Mouse (Mus musculus): Measurements from ENCODE around the gene Dgkd. TPM values are rescaled to one million over a fixed set of nuclear protein-coding genes. Genes with fewer than 3 reads are reported as not detected.

Dgkd gene
- total RNA-seq, 4 experiments from 2014 or later: 102 to 113 (median 110) TPM

DNA sequence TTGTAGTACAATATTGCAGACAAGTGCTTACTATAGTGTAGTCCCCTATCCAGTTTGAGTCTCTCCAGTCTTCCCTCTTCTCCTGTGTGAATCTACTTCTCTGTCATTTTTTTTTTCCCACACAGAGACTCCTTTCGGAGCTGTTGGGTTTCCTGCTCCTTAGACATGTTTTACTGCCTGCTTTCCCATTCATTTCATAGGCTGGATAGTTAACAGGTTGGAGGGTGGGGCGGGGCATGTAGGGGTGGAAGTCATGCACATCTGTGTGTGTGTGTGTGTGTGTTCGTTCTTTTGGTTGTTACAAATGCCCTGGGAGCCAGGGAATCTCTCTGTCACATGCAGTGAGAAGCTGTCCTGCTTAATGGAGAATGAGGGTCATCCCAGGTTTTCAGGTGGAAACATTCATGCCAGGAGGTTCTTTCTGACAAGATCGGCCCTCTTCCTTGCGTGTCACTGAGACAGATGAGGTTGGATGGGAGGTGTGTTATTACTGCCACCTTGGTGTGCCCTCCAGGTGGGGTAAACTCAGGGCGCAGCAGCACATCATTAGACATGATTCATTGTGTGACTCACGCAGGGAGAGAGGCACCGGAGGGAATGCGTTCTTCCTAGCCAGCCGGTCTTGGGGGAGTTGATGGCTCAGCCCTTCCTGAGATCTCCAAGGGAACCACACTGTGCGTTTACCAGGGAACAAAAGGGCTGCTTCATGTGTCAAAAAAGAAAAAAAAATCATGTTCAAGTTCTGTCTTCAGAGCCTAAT, 4.7 kb upstream of the Dgkd start:
- peak in 1 of 2 experiments; percentile 39 for DNase-seq (ENCODE audit: low spot score in 2 of 2)

DNA sequence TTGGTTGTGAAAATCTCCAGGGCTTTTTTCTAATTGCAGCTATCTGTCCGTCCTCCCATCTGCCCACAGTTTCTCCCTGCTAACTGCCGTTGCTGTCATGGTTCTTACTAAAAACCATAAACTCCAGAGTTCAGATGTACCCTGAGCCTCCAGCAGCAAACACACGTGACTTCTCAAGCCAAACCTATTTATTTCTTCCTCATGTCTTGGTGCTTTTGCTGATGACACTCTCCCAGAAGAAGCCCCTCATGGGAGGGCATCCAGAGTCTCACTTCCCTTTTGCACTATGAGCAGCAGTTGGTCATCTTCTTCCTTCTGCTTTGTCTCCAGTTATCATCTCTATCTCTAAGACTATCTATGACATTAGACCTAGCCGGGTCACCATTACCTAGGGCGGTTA, 3.8 kb upstream of the Dgkd start:
- DNase-seq (ENCODE audit: low spot score in 2 of 2): no peak

DNA sequence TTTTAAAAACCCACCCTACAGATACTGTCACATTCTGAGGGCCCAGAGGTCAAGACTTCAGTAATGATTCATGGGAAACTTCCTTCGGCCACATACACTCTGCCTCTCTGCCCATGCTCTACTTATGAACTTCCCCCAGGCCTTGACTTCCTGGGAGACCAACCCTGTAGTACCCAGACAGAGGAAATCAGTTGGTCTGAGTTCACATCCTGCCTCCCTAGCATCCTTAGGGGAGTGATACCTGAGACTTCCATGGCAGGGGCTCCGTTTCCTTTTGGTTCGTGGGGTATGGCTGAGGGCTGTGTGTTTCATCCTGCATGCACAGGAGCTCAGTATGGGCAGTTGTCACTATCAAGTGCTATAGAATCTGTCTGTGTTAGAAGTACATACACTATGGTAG, 1.7 kb upstream of the Dgkd start:
- no peak for DNase-seq (ENCODE audit: low spot score in 2 of 2)

DNA sequence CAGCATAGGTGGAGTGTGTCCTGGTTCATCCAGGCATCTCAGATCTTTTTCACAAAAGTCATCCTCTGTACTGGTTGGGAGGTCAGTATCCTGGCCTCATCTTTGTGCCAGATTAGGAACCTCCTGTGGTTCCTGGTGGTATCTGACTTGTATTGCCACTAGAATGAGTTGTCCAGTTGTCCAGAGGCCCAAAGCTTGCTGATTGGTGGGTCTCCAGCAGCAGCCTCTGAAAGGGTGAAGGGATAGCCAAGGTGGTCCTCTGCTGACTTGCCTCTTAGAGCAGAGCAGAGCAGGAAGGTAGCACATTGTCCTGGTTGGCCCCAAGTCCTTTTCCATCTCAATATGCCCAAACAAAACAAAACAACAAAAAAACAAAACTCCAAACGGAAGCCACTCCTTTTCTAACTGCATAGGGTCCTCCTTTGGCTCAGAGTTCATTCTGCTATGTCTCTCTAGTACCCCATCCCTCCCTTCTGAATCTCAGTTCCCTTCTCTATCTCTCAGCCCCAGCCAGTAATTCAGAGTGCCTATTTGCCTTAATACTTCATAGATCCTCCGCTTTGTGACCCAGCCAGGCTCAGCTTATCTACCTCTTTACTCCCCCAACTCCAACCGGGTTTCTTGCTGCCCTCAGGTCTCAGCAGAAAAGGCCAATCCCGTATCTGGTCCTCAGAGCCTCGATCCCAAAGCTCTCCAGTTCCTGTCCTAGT, 851 bp upstream of the Dgkd start:
- DNase-seq (ENCODE audit: low spot score in 2 of 2): no peak

- no peak for DNase-seq (ENCODE audit: low spot score in 2 of 2)
Observed at GRCm38 (mm10) chr1:87853601-87854361, 694 bp downstream of the Dgkd start.

GRCm38 (mm10) chr1:87854411-87854810, 1.3 kb downstream of the Dgkd start:
- DNase-seq (ENCODE audit: low spot score in 2 of 2): no peak

DNA sequence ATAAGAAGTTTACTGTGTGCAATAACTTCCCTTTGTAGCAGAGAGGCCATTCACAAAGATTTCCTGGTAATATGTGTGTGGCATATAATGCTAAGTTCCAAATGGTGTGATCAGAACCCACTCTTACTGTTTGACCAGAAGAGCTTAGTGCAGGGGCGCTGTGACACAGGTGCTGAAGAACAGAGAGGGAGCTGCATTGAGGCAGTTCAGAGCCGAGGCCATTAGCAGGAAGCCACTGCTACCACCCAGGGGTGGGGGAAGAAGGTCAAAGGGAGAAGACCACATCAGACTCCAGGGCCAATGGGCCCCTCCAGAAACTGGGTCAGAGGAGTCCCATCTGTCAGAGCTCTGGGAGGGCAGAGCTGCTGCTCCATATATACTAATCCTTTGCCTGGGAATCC, 1.8 kb downstream of the Dgkd start:
- no peak for DNase-seq (ENCODE audit: low spot score in 2 of 2)

DNA sequence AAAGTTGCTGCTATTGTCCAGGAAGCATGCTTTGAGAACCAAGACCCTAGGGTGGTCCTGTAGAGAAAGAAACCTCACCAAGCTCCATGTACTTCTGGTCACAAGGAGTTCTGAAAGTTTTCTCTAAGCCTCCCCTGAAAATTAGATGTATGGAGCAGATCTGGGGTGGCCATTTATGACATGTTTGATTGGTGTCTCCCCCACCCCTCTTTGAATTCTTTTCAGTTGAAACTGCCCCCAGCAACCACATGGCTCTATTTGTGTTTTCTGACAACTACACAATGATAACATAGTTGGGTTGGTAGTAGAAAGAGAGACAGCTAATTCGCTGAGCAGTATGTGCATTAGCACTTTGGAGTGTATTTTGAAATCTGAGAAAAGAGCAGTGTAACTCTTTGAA, 2.4 kb downstream of the Dgkd start:
- DNase-seq (ENCODE audit: low spot score in 2 of 2): no peak

DNA sequence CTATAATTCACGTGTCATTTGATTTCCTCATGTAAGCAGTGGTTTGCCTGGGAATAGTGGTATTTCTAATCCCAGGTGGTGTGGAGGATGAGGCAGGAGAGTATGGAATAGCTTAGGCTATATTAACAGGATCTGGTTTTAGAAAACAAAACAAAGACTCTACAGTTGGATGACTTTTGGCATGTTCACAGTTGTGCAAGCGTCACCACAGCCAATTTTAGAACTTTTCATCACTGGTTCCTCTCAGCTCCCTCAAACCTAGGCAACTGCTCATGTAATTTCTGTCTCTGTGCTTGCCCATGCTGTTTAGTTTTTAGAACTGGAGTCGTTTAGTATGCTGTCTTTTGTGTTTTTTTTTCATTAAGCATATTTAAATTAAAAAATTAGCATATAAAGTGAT, 3.7 kb downstream of the Dgkd start:
- DNase-seq (ENCODE audit: low spot score in 2 of 2): no peak

DNA sequence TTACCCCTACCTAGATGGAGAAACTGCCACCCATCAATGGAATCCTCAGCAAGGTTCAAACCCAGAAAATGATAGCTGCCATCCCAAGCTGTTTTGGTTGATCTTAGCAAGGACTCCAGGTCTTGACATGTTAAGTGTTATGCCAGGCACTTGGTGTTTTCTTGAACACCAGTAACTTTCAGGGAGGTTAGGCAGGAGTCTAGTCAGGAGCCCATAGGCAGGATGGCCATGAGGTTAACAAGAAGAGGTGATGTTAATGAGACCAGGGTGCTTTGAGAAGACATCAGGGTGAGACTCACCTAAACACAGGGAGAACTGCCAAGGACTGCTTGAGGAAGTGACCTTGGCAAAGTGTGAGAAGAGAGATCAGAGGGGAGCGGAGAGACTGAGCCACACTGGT, 4.9 kb downstream of the Dgkd start:
- no peak for DNase-seq (ENCODE audit: low spot score in 2 of 2)

DNA sequence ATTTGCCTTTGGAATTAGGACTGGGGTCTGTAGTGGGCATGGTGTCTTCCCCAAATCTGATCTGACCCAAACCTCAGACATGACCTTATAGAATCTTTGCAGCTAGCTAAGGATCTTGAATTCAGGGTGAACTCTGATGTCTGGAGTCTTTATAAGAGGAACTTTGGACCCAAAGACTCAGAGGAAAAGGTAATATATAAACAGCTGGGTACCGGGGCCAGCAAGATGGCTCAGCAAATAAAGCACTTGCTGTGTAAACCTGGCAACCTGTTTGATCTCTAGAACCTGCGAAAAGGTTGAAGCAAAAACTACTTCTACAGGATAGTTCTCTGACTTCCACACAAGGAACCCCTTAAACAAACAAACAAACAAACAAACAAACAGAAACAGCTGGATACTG, 5.4 kb downstream of the Dgkd start:
- no peak for DNase-seq (ENCODE audit: low spot score in 2 of 2)

GRCm38 (mm10) chr1:87863602-87864001, 10.5 kb downstream of the Dgkd start:
- DNase-seq (ENCODE audit: low spot score in 2 of 2): no peak

- DNase-seq (ENCODE audit: low spot score in 2 of 2): no peak
Observed at GRCm38 (mm10) chr1:87864889-87865288, 11.8 kb downstream of the Dgkd start.

- DNase-seq (ENCODE audit: low spot score in 2 of 2): no peak
Observed at GRCm38 (mm10) chr1:87866672-87867071, 13.6 kb downstream of the Dgkd start.

- DNase-seq (ENCODE audit: low spot score in 2 of 2): no peak
Observed at GRCm38 (mm10) chr1:87871546-87871945, 18.5 kb downstream of the Dgkd start.

DNA sequence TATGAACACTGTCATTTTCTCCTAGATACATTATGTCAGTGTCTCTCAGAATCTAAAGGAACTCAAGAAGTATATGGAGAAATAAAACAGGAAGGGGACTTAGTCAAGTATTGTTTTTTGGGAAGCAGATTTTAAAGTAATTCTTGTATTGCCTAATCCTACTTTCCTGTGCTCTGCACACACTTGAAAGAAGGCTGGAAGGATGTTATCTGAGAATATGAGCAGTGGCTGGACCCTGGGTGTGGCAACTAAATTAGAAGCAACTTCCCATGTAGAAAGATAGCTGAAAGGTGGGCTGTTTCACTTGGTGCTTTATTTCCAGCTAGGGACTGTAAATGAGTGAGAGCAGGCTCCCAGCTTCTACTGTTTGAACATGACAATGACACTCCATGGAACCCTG, 20.0 kb downstream of the Dgkd start:
- DNase-seq (ENCODE audit: low spot score in 2 of 2): no peak

- no peak for DNase-seq (ENCODE audit: low spot score in 2 of 2)
Observed at GRCm38 (mm10) chr1:87876065-87876464, 23.0 kb downstream of the Dgkd start.

- no peak for DNase-seq (ENCODE audit: low spot score in 2 of 2)
Observed at GRCm38 (mm10) chr1:87877552-87878283, 24.6 kb downstream of the Dgkd start.

DNA sequence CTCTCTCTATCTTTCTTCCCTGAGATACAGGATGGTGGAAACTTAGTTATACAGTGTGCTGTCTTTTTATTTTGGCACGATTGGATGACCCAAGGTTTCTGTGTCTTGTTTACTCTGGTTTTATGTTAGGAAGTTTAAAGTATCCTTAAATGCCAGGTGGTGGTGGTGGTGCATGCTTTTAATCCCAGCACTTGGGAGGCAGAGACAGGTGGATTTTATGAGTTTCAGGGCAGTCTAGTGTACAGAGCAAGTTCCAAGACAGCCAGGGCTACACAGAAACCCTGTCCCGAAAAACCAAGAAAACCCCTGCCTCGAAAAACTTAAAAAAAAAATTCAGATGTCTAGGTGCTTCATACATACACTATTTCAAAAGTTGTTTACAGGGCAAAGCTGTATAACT, 25.9 kb downstream of the Dgkd start:
- no peak for DNase-seq (ENCODE audit: low spot score in 2 of 2)

DNA sequence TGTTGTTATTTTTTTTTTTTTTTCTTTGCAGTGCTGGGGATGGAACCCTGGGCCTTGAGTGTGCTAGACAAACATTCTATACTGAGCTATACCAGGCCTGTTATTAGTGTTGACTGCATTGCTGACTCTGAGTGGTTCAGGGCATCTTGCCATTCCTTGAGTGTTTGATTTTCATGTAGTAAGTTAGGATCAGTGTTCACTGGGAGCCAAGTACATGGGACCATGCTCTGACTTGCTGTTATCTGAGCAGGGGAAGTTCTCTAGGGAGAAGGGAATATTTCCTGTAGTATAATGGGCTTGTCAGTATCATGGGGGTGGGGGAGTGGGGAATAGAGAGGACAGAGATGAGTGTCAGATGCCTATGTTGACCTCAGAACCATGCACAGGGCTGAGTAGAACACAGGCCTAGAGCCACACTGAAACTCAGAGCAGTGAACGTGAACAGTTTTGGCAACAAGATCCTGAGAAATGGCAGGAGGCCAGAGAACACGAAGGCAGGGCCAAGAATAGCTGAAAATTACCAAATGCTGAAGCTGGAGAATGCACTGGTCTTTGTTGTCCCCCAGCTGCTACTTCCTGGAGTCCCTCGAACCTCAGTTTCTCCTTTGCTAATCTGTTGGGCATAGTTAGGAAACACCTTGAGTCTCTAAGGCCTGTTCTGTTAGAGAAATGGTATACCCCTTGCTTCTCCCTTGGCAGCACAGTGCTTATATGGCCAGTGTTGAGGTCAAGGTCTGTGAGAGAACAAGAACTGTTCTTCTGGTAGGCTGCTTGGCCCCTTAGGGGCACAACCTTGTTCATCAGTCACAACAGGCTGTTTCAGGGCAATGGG, 26.6 kb downstream of the Dgkd start:
- DNase-seq (ENCODE audit: low spot score in 2 of 2): peak; percentile 73 to 86

GRCm38 (mm10) chr1:87880326-87880627, 27.2 kb downstream of the Dgkd start:
- no peak for DNase-seq (ENCODE audit: low spot score in 2 of 2)
